Mouse (Mus musculus) CH12F3 (cell line): ENCODE results near the gene Dusp6.

Source experiments
- in situ Hi-C: fragments of 300-500 bp; cut with MboI; formaldehyde crosslinking; loops from 2 replicates; pipeline ENCODE4 v1.14.3; 2020; ENCODE audit warnings: low sequenced_read_pairs

Gene Dusp6

GRCm38 (mm10) chr10:99270406-99270805 lies 7.4 kb downstream of the Dusp6 start:
- in situ Hi-C loops, result no loop called here

- in situ Hi-C loops, result no loop called here
These were observed 8.0 kb downstream of the Dusp6 start for GRCm38 (mm10) chr10:99271016-99271415.

GRCm38 (mm10) chr10:99273006-99273405 lies 10.0 kb downstream of the Dusp6 start:
- in situ Hi-C loops, result no loop called here

- in situ Hi-C loops, result no loop called here
These were observed 11.6 kb downstream of the Dusp6 start for GRCm38 (mm10) chr10:99274640-99275039.

- in situ Hi-C loops, result no loop called here
These were observed 16.2 kb downstream of the Dusp6 start for GRCm38 (mm10) chr10:99279067-99279880.

- in situ Hi-C loops, result no loop called here
These were observed 21.0 kb downstream of the Dusp6 start for GRCm38 (mm10) chr10:99283981-99284385.

GRCm38 (mm10) chr10:99284918-99285317 lies 21.9 kb downstream of the Dusp6 start:
- in situ Hi-C loops, result no loop called here

GRCm38 (mm10) chr10:99285759-99286158 lies 22.7 kb downstream of the Dusp6 start:
- in situ Hi-C loops, result no loop called here

GRCm38 (mm10) chr10:99286213-99286612 lies 23.2 kb downstream of the Dusp6 start:
- in situ Hi-C loops, result no loop called here

- in situ Hi-C loops, result no loop called here
These were observed 23.8 kb downstream of the Dusp6 start for GRCm38 (mm10) chr10:99286787-99287186.

GRCm38 (mm10) chr10:99287206-99287605 lies 24.2 kb downstream of the Dusp6 start:
- in situ Hi-C loops, result no loop called here

GRCm38 (mm10) chr10:99289176-99289575 lies 26.1 kb downstream of the Dusp6 start:
- in situ Hi-C loops, result no loop called here

GRCm38 (mm10) chr10:99293111-99293640 lies 30.1 kb downstream of the Dusp6 start:
- in situ Hi-C loops, result no loop called here

- in situ Hi-C loops, result no loop called here
These were observed 34.7 kb downstream of the Dusp6 start for GRCm38 (mm10) chr10:99297721-99298120.

- in situ Hi-C loops, result no loop called here
These were observed 35.6 kb downstream of the Dusp6 start for GRCm38 (mm10) chr10:99298328-99299295.

- in situ Hi-C loops, result no loop called here
These were observed 36.3 kb downstream of the Dusp6 start for GRCm38 (mm10) chr10:99299303-99299702.

GRCm38 (mm10) chr10:99302051-99302450 lies 39.0 kb downstream of the Dusp6 start:
- in situ Hi-C loops, result no loop called here

GRCm38 (mm10) chr10:99308837-99309236 lies 45.8 kb downstream of the Dusp6 start:
- in situ Hi-C loops, result no loop called here

GRCm38 (mm10) chr10:99309617-99310016 lies 46.6 kb downstream of the Dusp6 start:
- in situ Hi-C loops, result no loop called here

- in situ Hi-C loops, result no loop called here
These were observed 47.2 kb downstream of the Dusp6 start for GRCm38 (mm10) chr10:99310204-99310603.

- in situ Hi-C loops, result no loop called here
These were observed 48.9 kb downstream of the Dusp6 start for GRCm38 (mm10) chr10:99311956-99312355.
